Mouse (Mus musculus) cortical plate, adult 2 months (tissue): ENCODE measurements around the gene Nadk.

Source experiments
- CTCF ChIP-seq: fragments of 200-500 bp; IDR thresholded peaks from 2 replicates; pipeline ENCODE4 v1.5.1; 2011; ENCODE audit warnings: mild to moderate bottlenecking, control low read depth, low read length; ENCODE audit not compliant: insufficient read depth; ENCODE audit errors: extremely low read depth
- POLR2A ChIP-seq: fragments of 200-500 bp; IDR thresholded peaks from 2 replicates; pipeline ENCODE4 v1.6.1; 2011; ENCODE audit warnings: mild to moderate bottlenecking, low read length, control low read depth; ENCODE audit not compliant: insufficient read depth; ENCODE audit errors: extremely low read depth

GRCm38 (mm10) chr4:155601091-155601996 is 39.2 kb downstream of the Nadk start, which contains the start of gene Slc35e2:
- TF ChIP-seq POLR2A (peak; percentile 97), CTCF (no peak)
